Mouse (Mus musculus) lung, postnatal 36 days (tissue): ENCODE measurements at regions not wholly inside any gene's neighbourhood (a gene's known extent, or its start where the extent isn't known, plus 50 kb on each side); places are given as distances from the start of the nearest gene placed in this dataset.

Experiments used
- DNase-seq: peaks from one replicate; pipeline ENCODE4 v3.0.0; 2022; ENCODE audit warnings: mixed read lengths

DNA sequence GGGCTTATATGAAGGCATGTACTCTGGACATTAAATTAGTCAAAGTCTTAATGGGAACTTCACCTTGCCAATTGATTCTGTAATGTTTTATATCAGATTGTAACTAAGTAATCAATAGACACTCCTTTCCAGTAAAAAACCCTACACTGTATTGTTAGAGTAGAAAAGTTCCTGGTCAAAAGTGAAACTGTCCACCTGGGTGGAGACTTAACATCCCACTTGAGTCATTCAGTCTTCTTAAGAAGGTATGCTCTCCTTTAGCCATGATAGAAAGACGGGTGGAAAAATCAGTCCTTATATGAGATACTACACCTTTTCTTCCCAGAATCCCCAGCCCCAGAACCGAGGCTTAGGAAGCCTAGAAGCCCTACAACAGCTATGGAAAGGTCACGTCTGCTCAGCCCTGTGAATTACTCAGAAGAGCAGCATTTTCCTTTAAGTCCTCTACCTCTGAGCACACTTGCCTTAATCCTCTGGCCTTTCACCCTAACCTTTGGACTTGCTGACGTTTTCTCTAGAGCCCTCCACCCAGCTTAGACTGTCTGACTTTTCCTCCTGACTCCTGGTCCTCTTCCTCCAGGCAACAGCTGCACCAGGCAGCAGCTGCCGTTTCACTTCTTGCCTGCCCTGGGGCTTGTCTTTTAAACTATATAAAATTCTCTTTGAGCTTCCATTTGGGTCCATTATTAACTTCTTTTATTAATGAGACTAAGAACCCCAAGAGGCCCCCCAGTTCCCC is 93.4 kb upstream of the Ankrd50 start:
- no peak for DNase-seq

DNA sequence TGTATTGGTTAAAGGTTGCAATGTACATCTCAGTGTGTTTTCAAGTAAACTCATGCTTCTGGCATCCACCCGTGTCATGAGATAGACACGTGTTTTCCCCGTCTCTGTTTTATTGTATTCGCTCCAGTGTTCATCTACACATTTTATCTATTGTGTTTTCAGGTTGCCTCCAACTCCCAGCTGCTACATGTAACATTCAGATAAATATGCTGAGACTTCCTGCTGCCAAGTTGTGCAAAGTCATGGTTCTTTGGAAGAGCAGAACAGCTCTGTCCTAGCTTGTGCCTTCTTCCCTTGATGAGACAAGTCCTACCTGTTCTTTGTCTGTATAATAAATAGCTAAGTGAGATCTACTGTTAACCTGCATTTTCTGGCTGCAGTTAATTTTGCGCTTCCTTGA is 89.0 kb upstream of the Ankrd50 start:
- no peak for DNase-seq

DNA sequence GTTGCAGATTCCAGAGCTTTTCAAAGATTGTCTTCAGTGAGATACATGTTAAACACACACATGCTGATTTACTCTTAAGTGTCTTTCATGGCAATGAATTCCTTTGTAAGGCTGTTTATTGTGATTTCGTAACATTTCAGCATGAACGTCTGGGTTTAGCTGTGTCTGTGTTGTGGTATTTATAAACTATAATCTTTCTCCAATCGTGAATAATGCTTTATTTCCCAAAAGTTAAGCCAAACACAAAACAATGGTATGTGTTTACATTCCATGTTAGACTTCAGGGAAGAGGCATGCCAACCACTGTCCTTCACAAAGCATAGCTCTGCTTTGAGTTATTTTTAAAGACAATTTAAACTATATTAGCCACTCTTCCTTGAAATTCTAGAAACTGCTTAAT is 87.5 kb upstream of the Ankrd50 start:
- DNase-seq, result no peak

- no peak for DNase-seq
These were observed 86.6 kb upstream of the Ankrd50 start for GRCm38 (mm10) chr3:38571224-38571623.

DNA sequence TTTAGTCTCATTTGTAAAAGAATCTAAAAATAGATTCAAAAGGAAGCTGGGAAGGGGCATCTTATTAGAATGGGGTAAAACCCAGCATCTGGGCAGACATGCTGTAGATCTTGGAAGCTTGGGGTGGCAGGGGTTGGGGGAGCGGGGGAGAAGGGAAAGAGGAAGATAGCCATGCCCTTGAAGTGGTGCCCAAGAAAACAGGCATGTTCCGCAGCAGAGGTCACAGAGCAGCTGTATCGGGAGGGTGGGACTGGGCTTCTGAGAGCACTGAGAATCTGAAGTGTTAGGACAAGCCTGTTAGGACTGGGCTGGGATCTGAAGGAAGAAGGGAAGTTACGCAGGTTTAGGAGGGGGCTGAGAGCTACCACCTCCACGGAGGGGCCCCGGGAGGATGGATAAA is 84.4 kb upstream of the Ankrd50 start:
- no peak for DNase-seq

DNA sequence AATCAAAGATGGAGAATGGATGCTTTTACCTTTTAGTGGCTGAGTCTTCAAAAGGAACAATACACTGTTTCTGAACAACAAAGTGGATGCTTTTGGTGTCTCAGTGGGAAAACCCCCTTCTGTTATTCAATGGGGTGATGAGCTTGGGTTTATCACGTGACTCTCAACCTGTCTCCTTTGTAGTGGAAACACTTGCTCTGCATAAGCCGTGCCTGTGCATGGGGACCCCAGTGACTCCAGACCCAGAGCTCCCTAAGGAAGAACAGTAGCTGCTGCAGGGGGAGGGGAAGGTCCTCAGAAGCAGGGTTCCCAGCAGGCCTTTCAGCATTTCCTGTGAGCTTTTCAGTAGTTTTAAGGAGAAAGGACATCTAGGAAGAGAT is 83.9 kb upstream of the Ankrd50 start:
- DNase-seq, result no peak

- no peak for DNase-seq
These were observed 83.4 kb upstream of the Ankrd50 start for GRCm38 (mm10) chr3:38567946-38568595.

GRCm38 (mm10) chr3:38566576-38566975 is 81.9 kb upstream of the Ankrd50 start:
- DNase-seq, result no peak

DNA sequence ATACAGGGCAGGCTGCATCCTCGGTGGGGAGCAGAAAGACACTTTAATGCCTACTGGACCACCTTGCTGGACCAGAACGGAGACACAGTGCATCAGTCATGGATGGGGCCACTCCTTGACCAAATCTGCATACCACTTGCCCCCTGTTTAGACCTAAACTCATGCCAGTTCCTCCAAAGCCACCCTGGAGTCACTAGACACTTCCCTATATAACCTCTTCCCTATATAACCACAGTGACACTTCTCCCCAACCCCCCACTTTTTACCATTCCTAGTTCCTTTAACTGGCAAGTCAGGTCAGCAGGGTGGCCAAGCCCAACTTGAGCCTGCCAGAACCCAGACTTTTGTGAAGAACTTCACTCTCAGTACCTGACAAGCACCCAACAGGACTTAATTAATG is 80.2 kb upstream of the Ankrd50 start:
- DNase-seq, result peak; percentile 46

- no peak for DNase-seq
These were observed 79.7 kb upstream of the Ankrd50 start for GRCm38 (mm10) chr3:38564364-38564763.

GRCm38 (mm10) chr3:38561186-38561585 is 76.5 kb upstream of the Ankrd50 start:
- no peak for DNase-seq

DNA sequence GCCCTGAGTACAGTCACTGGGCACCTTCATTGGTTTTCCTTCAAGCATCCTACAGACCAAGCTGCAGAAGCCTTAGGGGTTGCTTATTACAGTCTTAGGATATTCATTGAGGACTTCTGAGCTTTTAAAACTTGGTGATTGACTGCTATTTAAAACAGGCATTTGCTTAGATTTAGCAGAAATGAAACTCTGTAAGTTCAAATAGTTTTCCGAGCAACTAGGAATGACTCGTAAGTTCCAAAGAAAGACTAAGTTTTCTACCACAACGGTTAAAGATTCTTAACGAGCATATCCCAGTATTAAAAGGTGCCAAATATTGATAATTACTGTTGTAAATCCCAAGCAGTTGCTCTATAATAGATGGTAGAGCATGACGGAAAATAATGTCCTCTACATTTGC is 71.3 kb upstream of the Ankrd50 start:
- no peak for DNase-seq

DNA sequence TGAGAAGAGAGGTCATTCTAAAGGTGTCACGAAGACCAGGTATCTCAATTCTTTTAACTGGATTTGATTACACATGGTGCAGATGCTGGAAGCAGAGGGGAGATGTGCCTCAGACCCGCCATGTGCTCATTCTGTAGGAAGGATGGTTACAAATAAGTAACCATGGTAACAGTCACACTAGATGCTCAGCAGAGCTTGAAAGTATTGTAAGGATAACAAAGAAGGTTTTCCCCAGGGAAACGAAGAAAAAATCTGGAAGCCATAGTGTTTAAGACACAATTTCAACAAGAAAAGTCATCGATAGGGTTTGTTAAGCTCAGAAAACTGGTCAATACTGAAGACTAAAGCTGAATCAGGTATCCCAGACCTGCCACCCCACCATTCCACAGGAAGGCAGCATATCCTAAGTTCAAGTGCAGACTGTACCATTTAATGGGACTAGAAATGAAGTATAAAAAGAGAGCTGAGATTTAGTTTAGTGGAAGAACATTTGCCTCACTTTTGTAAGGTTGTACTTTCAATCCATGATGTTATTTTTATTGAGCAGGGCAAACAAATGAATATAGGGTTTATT is 68.9 kb upstream of the Ankrd50 start:
- no peak for DNase-seq

DNA sequence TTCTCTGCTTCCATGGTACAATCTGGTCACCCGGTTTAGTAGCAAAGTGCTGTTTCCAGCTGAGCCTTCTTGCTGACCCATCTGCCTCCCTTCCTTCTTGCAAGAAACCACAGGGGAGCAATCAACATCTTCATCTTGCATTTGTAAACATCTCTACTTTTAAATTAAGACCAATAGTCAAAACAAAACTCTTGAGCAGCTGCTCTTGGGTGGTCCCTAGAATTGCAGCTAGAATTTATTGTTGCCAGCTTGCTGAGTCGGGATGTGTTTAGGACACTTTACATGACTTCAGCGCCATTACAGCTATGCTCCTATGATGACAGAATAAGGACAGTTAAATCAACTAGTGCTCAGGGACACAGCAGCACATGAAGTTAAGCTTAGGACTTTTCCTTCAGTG is 62.4 kb upstream of the Ankrd50 start:
- no peak for DNase-seq

DNA sequence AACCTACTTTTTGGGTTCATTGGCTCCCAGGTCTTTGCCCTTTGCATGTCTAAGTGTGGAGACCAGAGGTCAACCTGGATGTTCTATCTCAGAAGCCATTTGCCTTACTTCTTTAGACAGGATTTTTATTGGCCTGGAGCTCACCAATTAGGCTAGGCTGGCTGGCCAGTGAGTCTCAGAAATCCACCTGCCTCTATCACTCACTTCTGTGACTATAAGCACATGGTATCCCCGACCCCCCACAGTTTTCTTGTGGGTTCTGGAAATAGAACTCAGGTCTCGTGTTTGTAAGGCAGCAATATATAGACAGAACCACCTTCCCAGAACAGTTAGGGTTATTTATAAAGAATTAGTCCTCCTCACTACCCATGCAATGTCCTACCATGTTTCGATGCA is 60.9 kb upstream of the Ankrd50 start:
- DNase-seq, result no peak

DNA sequence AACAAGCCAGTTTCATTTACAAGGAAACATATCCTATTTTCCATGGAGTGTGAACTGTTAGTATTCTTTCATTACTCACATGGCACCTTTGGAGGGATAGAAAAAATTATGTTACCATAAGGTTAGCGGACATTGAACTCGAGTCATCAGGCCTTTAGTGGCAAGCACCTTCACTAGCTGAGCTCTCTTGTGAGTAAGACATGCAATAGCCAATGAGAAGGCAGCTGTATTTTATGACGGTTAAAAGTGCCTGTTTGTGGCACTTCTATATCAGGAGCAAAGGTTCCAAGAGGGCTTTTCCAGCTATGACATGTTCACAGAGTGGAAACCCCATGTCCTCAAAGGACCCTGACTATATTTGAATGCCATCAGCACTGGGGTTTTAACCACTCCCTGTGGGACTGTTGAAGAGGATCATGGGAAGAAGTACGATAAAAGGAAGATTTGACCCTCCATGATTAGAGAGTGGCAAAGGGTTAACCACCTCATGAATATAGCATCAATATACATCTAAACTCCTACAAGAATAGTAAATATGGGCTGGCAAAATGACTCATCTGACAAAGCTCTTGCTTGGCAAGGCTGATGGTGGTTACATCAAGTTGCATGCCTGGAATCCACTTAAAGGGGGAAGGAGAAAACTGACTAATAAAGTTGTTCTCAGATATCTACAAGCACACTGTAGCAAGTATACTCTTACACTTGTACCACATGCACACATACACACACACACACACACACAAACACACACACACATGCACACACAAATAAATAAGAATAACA is 60.3 kb upstream of the Ankrd50 start:
- DNase-seq, result no peak

GRCm38 (mm10) chr3:38543816-38544215 is 59.2 kb upstream of the Ankrd50 start:
- DNase-seq, result no peak

GRCm38 (mm10) chr3:38541296-38541695 is 56.7 kb upstream of the Ankrd50 start:
- no peak for DNase-seq

DNA sequence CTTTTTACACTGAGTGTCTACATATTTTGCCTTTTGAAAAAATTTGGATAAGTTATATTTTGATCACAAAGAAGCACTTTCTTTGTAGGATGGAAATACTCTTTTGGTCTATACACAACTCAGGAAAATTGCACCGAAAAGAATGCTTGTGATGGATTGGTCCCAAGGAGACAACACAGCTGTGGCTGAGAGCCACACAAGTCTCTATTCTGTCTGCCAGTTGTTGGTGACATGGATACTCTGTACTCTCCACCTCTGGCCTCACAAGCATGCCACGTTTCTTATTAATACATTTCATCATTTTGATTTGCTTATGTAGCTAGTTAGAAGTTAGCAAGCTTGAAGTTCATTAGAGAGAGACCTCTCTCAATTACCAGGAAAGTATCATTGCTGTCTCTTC is 53.7 kb upstream of the Ankrd50 start:
- no peak for DNase-seq

DNA sequence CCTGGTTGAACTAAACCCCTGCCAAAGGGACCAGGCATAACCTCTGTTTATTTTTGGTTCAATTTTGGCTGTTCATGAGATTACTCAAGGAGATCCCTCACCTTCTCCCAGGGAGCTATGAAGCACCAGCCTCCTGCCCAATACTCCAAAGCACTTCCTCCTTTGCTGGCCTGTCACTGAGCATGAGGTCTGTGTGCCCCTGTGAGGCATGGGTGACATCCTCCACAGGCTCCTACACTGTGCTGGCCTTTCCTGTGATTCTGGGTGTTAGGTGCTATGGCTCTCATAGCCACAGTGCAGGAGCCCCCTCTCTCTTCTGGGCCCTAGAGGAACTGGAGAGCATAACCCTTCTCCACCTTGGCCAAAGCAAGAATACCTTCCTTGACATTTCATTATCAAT is 53.1 kb upstream of the Ankrd50 start:
- DNase-seq, result no peak
